Comparison of ENCODE assay signal across 32 mouse cellular contexts in the genomic region with DNA sequence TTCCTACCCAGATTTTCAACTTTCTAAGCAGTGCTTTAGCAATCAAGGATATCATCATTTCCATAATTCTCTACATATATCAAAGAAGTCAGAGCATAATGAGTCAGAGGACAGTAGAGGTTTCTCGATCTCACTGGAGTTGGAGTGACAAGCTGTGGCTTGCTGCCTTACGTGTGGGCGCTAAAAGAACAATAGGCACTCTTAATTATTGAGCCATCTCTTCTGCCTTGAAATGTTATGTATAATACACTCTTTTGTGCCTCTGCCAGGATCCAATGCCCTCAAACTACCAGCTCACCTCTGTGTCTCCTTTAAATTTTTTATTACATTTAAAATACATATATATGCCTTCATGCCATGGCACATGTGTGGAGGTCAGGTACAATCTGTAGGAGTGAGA.
"Had no signal": no experiment of that assay in that cellular context is flagged by ENCODE, and none has a peak within 500 bp of the region (broad histone marks: within the 10 kb centered on the region; RNA-seq: fewer than 3 reads in every experiment).

No protein-coding gene starts in this region.

- H3K4me3 ChIP-seq: left cerebral cortex, adult 2 months; limb, embryonic 10.5 days; limb, embryonic 12.5 days; limb, embryonic 13.5 days; limb, embryonic 15.5 days; liver, embryonic 12.5 days; liver, embryonic 13.5 days; liver, embryonic 15.5 days; lung, embryonic 15.5 days; megakaryocyte, embryonic 14.5 days; midbrain, embryonic 10.5 days; midbrain, embryonic 12.5 days; midbrain, embryonic 13.5 days; midbrain, embryonic 15.5 days; myocyte had no signal

- H3K4me1 ChIP-seq: limb, embryonic 10.5 days; limb, embryonic 12.5 days; limb, embryonic 13.5 days; limb, embryonic 15.5 days; liver, embryonic 12.5 days; liver, embryonic 13.5 days; liver, embryonic 15.5 days; lung, embryonic 15.5 days; megakaryocyte, embryonic 14.5 days; midbrain, embryonic 10.5 days; midbrain, embryonic 12.5 days; midbrain, embryonic 13.5 days; midbrain, embryonic 15.5 days had no signal

- DNase-seq: left cerebral cortex, postnatal 4 days; liver; liver, embryonic 13.5 days; liver, postnatal 0 days; lung, adult 18-20 months; lung, adult 2 months; lung, embryonic 14.5 days; lung, postnatal 10 days; lung, postnatal 14 days; lung, postnatal 36 days; lung, postnatal 4 days; midbrain, embryonic 14.5 days had no signal

- H3K9me3 ChIP-seq: limb, embryonic 10.5 days; limb, embryonic 12.5 days; limb, embryonic 13.5 days; limb, embryonic 15.5 days; liver, embryonic 12.5 days; liver, embryonic 13.5 days; liver, embryonic 15.5 days; lung, embryonic 15.5 days; megakaryocyte, embryonic 14.5 days; midbrain, embryonic 10.5 days; midbrain, embryonic 12.5 days; midbrain, embryonic 13.5 days; midbrain, embryonic 15.5 days had no signal

- H3K27me3 ChIP-seq: limb, embryonic 12.5 days; limb, embryonic 13.5 days; limb, embryonic 15.5 days; liver, embryonic 12.5 days; liver, embryonic 13.5 days; liver, embryonic 15.5 days; lung, embryonic 15.5 days; megakaryocyte, embryonic 14.5 days; midbrain, embryonic 12.5 days; midbrain, embryonic 13.5 days; midbrain, embryonic 15.5 days had no signal

- ATAC-seq: liver, embryonic 12.5 days; liver, postnatal 0 days; lung, postnatal 0 days; midbrain, embryonic 13.5 days; midbrain, embryonic 15.5 days; midbrain, embryonic 16.5 days had no signal

- H3K9ac ChIP-seq: limb, embryonic 12.5 days; limb, embryonic 13.5 days; limb, embryonic 15.5 days; liver, embryonic 12.5 days; liver, embryonic 13.5 days; liver, embryonic 14.5 days; liver, embryonic 15.5 days; liver, postnatal 0 days; lung, embryonic 14.5 days; lung, embryonic 15.5 days; midbrain, embryonic 12.5 days; midbrain, embryonic 13.5 days; midbrain, embryonic 15.5 days had no signal

- H3K36me3 ChIP-seq: limb, embryonic 10.5 days; limb, embryonic 12.5 days; limb, embryonic 13.5 days; limb, embryonic 15.5 days; liver, embryonic 12.5 days; liver, embryonic 13.5 days; liver, embryonic 15.5 days; lung, embryonic 15.5 days; midbrain, embryonic 10.5 days; midbrain, embryonic 12.5 days; midbrain, embryonic 13.5 days; midbrain, embryonic 15.5 days had no signal

- H3K27ac ChIP-seq: left cerebral cortex, adult 2 months; limb, embryonic 10.5 days; limb, embryonic 12.5 days; limb, embryonic 13.5 days; limb, embryonic 15.5 days; liver, embryonic 12.5 days; liver, embryonic 13.5 days; liver, embryonic 14.5 days; liver, embryonic 15.5 days; lung, embryonic 15.5 days; macrophage; midbrain, embryonic 10.5 days; midbrain, embryonic 12.5 days; midbrain, embryonic 13.5 days; midbrain, embryonic 15.5 days had no signal

- H3K4me2 ChIP-seq: limb, embryonic 12.5 days; limb, embryonic 13.5 days; limb, embryonic 15.5 days; liver, embryonic 11.5 days; liver, embryonic 12.5 days; liver, embryonic 13.5 days; liver, embryonic 15.5 days; lung, embryonic 14.5 days; lung, embryonic 15.5 days; midbrain, embryonic 11.5 days; midbrain, embryonic 12.5 days; midbrain, embryonic 13.5 days; midbrain, embryonic 15.5 days had no signal
